Mouse (Mus musculus) limb, embryonic 13.5 days (tissue): ENCODE data around the gene Coro1c. TPM values are rescaled to one million over a fixed set of nuclear protein-coding genes. Genes with fewer than 3 reads are reported as not detected.

Experiments used
- ATAC-seq: fragments of 200-750 bp; cut with Nextera tagmentation; 2 replicates; pipeline ENCODE4 v1.8.0; 2017; ENCODE audit warnings: low read depth, moderate number of reproducible peaks, moderate TSS enrichment; ENCODE audit not compliant: low FRiP score
- H3K27ac ChIP-seq: fragments of 300-500 bp; sonication (generic); 2 replicates; pipeline ENCODE4 v1.5.1; 2015; ENCODE audit warnings: inconsistent platforms, mild to moderate bottlenecking, moderate library complexity
- H3K27me3 ChIP-seq: fragments of 300-500 bp; sonication (generic); 2 replicates; pipeline ENCODE4 v1.6.1; 2015; ENCODE audit warnings: mild to moderate bottlenecking, inconsistent platforms
- H3K36me3 ChIP-seq: fragments of 300-500 bp; sonication (generic); 2 replicates; pipeline ENCODE4 v1.6.1; 2015; ENCODE audit warnings: inconsistent platforms, mild to moderate bottlenecking, moderate library complexity
- H3K4me1 ChIP-seq: fragments of 300-500 bp; sonication (generic); 2 replicates; pipeline ENCODE4 v1.6.1; 2015; ENCODE audit warnings: inconsistent platforms
- H3K4me2 ChIP-seq: fragments of 300-500 bp; sonication (generic); replicated peaks from 2 replicates; pipeline ENCODE4 v1.6.1; 2015; ENCODE audit warnings: inconsistent platforms, mild to moderate bottlenecking, moderate library complexity
- H3K4me3 ChIP-seq: fragments of 300-500 bp; sonication (generic); 2 replicates; pipeline ENCODE4 v1.5.1; 2015; ENCODE audit warnings: moderate library complexity, mild to moderate bottlenecking, inconsistent platforms
- H3K9ac ChIP-seq: fragments of 300-500 bp; sonication (generic); 2 replicates; pipeline ENCODE4 v1.6.1; 2015; ENCODE audit warnings: mild to moderate bottlenecking, inconsistent platforms
- H3K9me3 ChIP-seq: fragments of 300-500 bp; sonication (generic); 2 replicates; pipeline ENCODE4 v1.6.1; 2016; ENCODE audit warnings: inconsistent platforms
- WGBS: fragments of 180-500 bp; shearing (Covaris S2); methylation state at CpG from one replicate; pipeline ENCODE4 v1.1.7; 2015; 5-methylcytosine and 5-hydroxymethylcytosine counted together
- polyA plus RNA-seq: library from polyadenylated mRNA; unstranded; fragments of >200 nt; fragmentation: Nextera tagmentation; extraction: Ambion mirVana; gene quantifications from 2 replicates; pipeline ENCODE4 v1.2.1, GENCODE M21; 2015

Coro1c gene
- polyA plus RNA-seq, 1 experiment from 2014 or later = 90.2 TPM

DNA sequence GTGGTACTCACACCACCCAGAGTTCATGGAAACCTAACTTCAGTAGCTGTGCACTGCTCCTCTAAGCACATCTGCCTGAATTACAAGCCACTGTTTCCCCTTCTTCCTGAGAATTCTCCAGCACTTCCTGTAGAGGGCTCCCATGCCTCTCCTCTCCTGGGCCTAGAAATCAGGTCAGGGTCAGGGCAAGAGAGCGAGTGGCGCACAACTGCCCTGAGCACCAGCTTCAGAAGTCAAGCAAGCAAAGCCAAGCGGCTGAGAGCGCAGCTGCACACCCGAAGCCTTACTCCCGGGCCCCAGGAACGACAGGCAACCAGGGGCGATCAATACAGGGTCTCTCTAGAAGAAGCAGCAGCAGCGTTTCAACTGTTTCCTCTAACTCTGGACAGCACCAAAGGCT lies 60.9 kb downstream of the Coro1c start:
- Histone ChIP-seq H3K4me2 (no peak overlapping the region), H3K4me3 (no peak overlapping the region), H3K4me1 (no peaks in the 10 kb centered on the region), H3K27me3 (no peaks in the 10 kb centered on the region), H3K9ac (no peak overlapping the region), H3K9me3 (no peaks in the 10 kb centered on the region), H3K27ac (no peak overlapping the region), H3K36me3 (peaks cover 90% of the 10 kb centered on the region)
- WGBS = 91% methylated on average over 9 of the region's 9 CpGs
- ATAC-seq = no peak

GRCm38 (mm10) chr5:113846656-113847055 lies 61.9 kb downstream of the Coro1c start:
- WGBS = 90% methylated on average over 8 of the region's 8 CpGs
- H3K9me3 ChIP-seq = no peaks in the 10 kb centered on the region
- peaks cover 92% of the 10 kb centered on the region for H3K36me3 ChIP-seq
- no peak for ATAC-seq
- no peaks in the 10 kb centered on the region for H3K27me3 ChIP-seq
- no peak overlapping the region for H3K9ac ChIP-seq
- H3K4me3 ChIP-seq = no peak overlapping the region
- no peak overlapping the region for H3K4me2 ChIP-seq
- no peaks in the 10 kb centered on the region for H3K4me1 ChIP-seq
- H3K27ac ChIP-seq = no peak overlapping the region

DNA sequence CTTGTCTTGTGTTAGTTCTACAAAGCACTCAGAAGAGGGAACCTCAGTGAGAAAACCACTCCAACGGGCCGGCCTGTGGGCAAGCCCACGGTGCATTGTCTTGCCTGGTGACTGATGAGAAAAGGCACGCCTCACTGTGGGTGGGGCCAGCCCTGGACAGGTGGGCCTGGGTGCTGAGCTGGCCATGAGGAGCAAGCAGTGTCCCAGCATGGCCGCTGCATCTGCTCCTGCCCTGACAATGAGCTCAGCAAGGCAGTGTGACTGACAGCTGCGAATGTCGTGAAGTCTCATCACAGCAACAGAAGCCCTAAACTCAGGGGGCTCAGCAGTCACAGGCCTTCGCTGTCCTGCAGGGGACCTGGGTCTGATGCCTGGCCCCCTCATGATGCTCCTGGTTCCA lies 62.9 kb downstream of the Coro1c start:
- Histone ChIP-seq H3K27ac (no peak overlapping the region), H3K9ac (no peak overlapping the region), H3K9me3 (no peaks in the 10 kb centered on the region), H3K4me2 (no peak overlapping the region), H3K4me1 (no peaks in the 10 kb centered on the region), H3K4me3 (no peak overlapping the region), H3K36me3 (peaks cover 83% of the 10 kb centered on the region), H3K27me3 (no peaks in the 10 kb centered on the region)
- ATAC-seq = no peak
- 86% methylated on average over 8 of the region's 8 CpGs for WGBS

DNA sequence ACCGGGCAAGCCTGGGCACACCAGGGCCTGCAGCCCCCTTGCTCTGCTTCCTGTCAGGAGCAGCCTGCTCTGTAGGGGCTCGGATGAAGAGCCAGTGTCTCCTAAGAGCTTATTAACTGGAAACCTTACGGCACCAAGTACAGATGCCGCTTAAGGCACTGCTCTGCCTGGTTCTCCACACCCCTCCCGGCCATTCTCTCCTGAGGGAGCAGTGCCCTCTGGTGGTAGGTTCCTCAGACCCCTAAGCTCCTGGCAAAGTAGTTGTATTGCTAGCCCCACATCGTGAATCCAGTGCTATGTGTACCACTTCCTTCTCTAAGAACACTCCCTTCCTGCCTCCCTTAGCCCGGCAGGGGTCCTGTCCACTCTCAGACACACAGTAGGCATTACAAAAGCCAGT lies 63.8 kb downstream of the Coro1c start:
- Histone ChIP-seq H3K4me1 (no peaks in the 10 kb centered on the region), H3K36me3 (peaks cover 78% of the 10 kb centered on the region), H3K4me3 (no peak overlapping the region), H3K27me3 (no peaks in the 10 kb centered on the region), H3K9me3 (no peaks in the 10 kb centered on the region), H3K9ac (no peak overlapping the region; the same call in 1 of the 2 replicates), H3K4me2 (no peak overlapping the region), H3K27ac (0 out of 2 replicates have a peak overlapping the region, but pooled peaks have one; percentile 28)
- ATAC-seq = no peak
- 54% methylated on average over 7 of the region's 7 CpGs for WGBS

DNA sequence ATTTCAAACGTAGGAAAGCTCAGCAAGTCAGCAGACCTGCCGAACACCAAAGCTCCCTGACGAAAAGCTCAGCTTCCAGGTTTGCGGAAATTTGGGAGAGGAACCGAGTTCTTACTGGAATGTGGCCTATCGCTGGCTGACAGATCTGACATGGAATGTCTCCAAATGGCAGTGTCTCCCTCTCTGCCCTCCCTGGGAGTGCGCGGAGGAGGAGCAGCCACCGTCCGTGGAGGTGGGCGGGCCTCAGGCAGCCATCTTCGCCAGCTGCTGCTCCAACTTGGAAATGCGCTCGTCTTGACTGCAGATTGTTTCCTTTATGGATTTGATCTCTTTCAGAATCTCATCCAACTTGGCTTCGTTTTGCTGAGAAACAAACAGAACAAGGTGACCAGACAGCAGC lies 64.5 kb downstream of the Coro1c start:
- WGBS = 75% methylated on average over 15 of the region's 15 CpGs
- no peaks in the 10 kb centered on the region for H3K27me3 ChIP-seq
- no peak overlapping the region for H3K4me3 ChIP-seq
- no peaks in the 10 kb centered on the region for H3K9me3 ChIP-seq
- H3K4me2 ChIP-seq = peak overlapping the region; percentile 16; the same call in 1 of the 2 replicates
- ATAC-seq = no peak
- H3K36me3 ChIP-seq = peaks cover 71% of the 10 kb centered on the region
- no peak overlapping the region for H3K27ac ChIP-seq
- H3K9ac ChIP-seq = no peak overlapping the region; the same call in 1 of the 2 replicates
- H3K4me1 ChIP-seq = no peaks in the 10 kb centered on the region

- no peak for ATAC-seq
- Histone ChIP-seq H3K4me3 (no peak overlapping the region), H3K9me3 (no peaks in the 10 kb centered on the region), H3K27ac (no peak overlapping the region), H3K27me3 (no peaks in the 10 kb centered on the region), H3K36me3 (peaks cover 60% of the 10 kb centered on the region), H3K4me2 (no peak overlapping the region), H3K4me1 (no peaks in the 10 kb centered on the region), H3K9ac (no peak overlapping the region)
- 90% methylated on average over 9 of the region's 9 CpGs for WGBS
These were observed 65.7 kb downstream of the Coro1c start for GRCm38 (mm10) chr5:113842906-113843305.

DNA sequence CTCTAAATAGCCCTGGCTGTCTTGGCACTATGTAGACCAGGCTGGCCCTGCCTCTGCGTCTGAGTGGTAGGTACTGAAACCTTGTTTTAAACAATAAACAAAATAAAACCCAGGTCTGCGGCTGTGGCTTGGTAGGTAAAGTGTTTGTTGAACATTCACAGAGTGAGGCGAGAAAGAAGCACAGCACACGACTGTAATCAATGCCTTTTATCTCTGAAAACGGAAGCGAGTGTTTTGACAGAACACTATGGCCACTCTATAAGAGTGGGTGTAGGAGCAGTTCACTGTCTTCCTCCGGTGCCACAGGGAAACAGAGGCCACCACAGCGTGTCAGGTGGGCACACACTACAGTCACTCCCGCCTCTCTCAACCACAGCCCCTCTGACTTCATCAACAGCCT lies 66.3 kb downstream of the Coro1c start:
- Histone ChIP-seq H3K9me3 (no peaks in the 10 kb centered on the region), H3K9ac (no peak overlapping the region), H3K36me3 (peaks cover 54% of the 10 kb centered on the region), H3K4me2 (no peak overlapping the region), H3K4me1 (no peaks in the 10 kb centered on the region), H3K27me3 (no peaks in the 10 kb centered on the region), H3K4me3 (no peak overlapping the region), H3K27ac (no peak overlapping the region)
- no peak for ATAC-seq
- 88% methylated on average over 9 of the region's 9 CpGs for WGBS

DNA sequence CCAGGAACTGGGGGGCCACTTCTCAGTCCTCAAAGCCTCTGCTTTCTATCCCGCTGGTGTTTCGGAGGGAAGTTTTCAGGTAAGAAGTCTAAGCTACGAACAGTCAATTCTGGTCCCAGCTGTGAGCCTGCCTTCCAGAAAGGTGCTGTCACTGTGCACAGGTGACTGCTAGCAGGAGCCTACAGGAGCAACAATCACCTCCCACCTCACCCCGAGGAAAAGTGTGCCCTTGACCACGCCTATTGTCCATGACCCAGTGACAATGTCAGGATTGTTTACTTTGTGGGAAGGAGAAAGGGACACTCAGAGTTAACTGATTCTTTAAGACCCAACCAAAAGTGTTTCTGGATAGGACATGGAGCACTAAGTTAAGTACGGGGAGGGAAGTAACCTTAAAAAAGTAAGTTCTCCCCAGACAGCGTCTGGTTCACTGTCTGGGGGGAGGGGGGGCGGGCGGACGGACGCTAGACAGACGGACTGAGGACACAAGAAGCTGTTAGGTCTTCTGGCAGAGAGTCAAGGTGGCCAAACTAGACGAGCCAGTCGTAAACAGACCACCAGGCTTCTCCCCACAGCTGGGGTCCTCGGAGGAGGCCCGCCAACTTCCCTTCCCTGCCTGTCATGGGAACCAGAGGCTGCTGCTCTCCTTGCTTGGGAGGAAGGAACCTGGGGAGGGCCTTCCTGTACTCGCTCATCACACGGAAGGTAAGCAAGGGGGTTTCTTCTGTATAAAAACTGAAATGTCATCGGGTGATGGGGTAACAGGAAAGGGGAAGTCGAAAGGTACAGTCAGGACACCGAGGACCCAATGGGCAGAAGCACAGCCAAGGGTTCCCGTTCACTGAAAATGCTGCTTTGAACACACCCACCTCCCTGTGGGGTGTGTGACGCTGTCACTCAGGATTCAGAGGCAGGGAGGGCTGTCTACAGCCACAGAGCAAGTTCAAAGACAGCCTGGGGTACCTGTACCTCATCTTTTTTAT lies 67.0 kb downstream of the Coro1c start:
- no peaks in the 10 kb centered on the region for H3K9me3 ChIP-seq
- no peak overlapping the region for H3K27ac ChIP-seq
- whole genome bisulfite sequencing = 69% methylated on average over 23 of the region's 23 CpGs
- no peak overlapping the region for H3K4me3 ChIP-seq
- H3K4me2 ChIP-seq = no peak overlapping the region
- no peaks in the 10 kb centered on the region for H3K27me3 ChIP-seq
- H3K4me1 ChIP-seq = no peaks in the 10 kb centered on the region
- H3K36me3 ChIP-seq = peaks cover 47% of the 10 kb centered on the region
- ATAC-seq = no peak
- no peak overlapping the region for H3K9ac ChIP-seq

GRCm38 (mm10) chr5:113840443-113840842 lies 68.1 kb downstream of the Coro1c start:
- H3K4me3 ChIP-seq = no peak overlapping the region
- peaks cover 36% of the 10 kb centered on the region for H3K36me3 ChIP-seq
- no peaks in the 10 kb centered on the region for H3K9me3 ChIP-seq
- ATAC-seq = no peak
- H3K4me1 ChIP-seq = no peaks in the 10 kb centered on the region
- H3K27ac ChIP-seq = no peak overlapping the region
- no peak overlapping the region for H3K4me2 ChIP-seq
- no peak overlapping the region for H3K9ac ChIP-seq
- no peaks in the 10 kb centered on the region for H3K27me3 ChIP-seq
- WGBS = 92% methylated on average over 4 of the region's 4 CpGs

DNA sequence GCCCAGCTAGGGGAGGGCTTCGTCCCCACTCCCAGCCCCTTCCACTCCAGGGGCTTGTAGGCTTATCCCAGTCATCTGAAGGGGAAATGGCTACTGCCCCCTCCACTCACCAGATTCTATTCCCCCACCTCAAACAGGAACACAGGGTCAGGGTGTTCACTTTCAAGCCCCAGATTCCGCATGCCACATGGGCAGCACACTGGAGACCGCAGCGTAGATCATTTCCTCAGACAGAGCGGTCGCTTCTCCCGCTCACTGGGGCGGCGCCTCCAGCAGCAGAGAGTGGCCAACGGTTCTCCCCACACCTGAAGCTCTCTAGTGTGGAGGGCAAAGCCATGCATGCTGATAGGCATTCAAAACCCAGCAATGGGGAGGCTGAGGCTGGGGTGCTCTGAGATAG lies 71.6 kb downstream of the Coro1c start:
- no peak for ATAC-seq
- Histone ChIP-seq H3K36me3 (peaks cover 5% of the 10 kb centered on the region; the same call in 1 of the 2 replicates), H3K4me1 (peaks cover 6% of the 10 kb centered on the region), H3K9me3 (no peaks in the 10 kb centered on the region), H3K4me3 (no peak overlapping the region), H3K4me2 (no peak overlapping the region), H3K9ac (no peak overlapping the region), H3K27ac (no peak overlapping the region), H3K27me3 (no peaks in the 10 kb centered on the region)
- 81% methylated on average over 10 of the region's 10 CpGs for WGBS

- H3K9ac ChIP-seq = no peak overlapping the region
- no peaks in the 10 kb centered on the region for H3K27me3 ChIP-seq
- H3K9me3 ChIP-seq = no peaks in the 10 kb centered on the region
- H3K27ac ChIP-seq = no peak overlapping the region
- H3K4me3 ChIP-seq = no peak overlapping the region
- no peak for ATAC-seq
- no peak overlapping the region for H3K4me2 ChIP-seq
- H3K4me1 ChIP-seq = peaks cover 6% of the 10 kb centered on the region
- H3K36me3 ChIP-seq = no peaks in the 10 kb centered on the region
- 62% methylated on average over 16 of the region's 16 CpGs for WGBS
These were observed 75.1 kb downstream of the Coro1c start for GRCm38 (mm10) chr5:113833316-113833947.

DNA sequence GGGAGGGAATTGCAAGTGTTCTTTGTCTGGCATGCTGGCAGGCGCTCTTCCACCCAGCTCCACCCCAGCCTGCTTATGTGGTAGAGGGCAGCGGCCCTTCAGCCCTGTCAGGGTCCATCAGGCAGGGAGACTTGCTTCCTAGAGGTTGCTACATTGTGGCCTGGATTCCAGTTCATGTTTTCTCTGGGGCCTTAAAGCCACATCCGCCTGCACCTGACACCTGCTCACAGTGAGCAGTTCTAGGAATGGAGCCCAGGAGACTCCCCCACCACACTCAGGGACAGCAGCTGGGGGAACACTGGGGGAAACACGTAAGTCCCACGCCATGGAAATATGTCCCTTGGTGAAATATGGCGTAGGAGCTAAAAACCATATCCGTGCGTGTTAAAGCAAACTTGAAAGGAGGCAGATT lies 76.1 kb downstream of the Coro1c start, which contains the start of gene Selplg:
Gene Selplg, minus strand, starts transcription at position 155 of the 412 bp plus-strand sequence.
- Histone ChIP-seq H3K27ac (no peak within 1 kb of the TSS), H3K4me3 (no peak within 1 kb of the TSS), H3K27me3 (no peaks in the 10 kb centered on the region), H3K9me3 (no peaks in the 10 kb centered on the region), H3K4me1 (peaks cover 6% of the 10 kb centered on the region), H3K4me2 (no peak within 1 kb of the TSS), H3K9ac (peak within 1 kb of the TSS; percentile 31; the same call in 1 of the 2 replicates), H3K36me3 (no peaks in the 10 kb centered on the region)
- no peak for ATAC-seq
- WGBS = 25% methylated on average over 8 of the region's 8 CpGs
